Mouse (Mus musculus): ENCODE data around the gene Ppp6r2.

The Ppp6r2 gene

GRCm38 (mm10) chr15:89264485-89264884 is 53.1 kb downstream of the Ppp6r2 start:
- DNase-seq: no peak

GRCm38 (mm10) chr15:89275497-89275896 is 64.1 kb downstream of the Ppp6r2 start:
- DNase-seq: no peak

- DNase-seq: no peak
Observed at GRCm38 (mm10) chr15:89277366-89277765, 66.0 kb downstream of the Ppp6r2 start.

- DNase-seq: no peak
Observed at GRCm38 (mm10) chr15:89282546-89282945, 71.2 kb downstream of the Ppp6r2 start.

GRCm38 (mm10) chr15:89284094-89284493 is 72.7 kb downstream of the Ppp6r2 start:
- DNase-seq: no peak

- no peak for DNase-seq
Observed at GRCm38 (mm10) chr15:89285004-89285403, 73.7 kb downstream of the Ppp6r2 start.

- no peak for DNase-seq
Observed at GRCm38 (mm10) chr15:89285478-89285877, 74.1 kb downstream of the Ppp6r2 start.

- no peak for DNase-seq
Observed at GRCm38 (mm10) chr15:89286114-89286513, 74.8 kb downstream of the Ppp6r2 start.

GRCm38 (mm10) chr15:89286582-89286981 is 75.2 kb downstream of the Ppp6r2 start:
- DNase-seq: no peak

- no peak for DNase-seq
Observed at GRCm38 (mm10) chr15:89288227-89288767, 76.9 kb downstream of the Ppp6r2 start.

GRCm38 (mm10) chr15:89289455-89289854 is 78.1 kb downstream of the Ppp6r2 start:
- DNase-seq: no peak

- no peak for DNase-seq
Observed at GRCm38 (mm10) chr15:89291521-89291920, 80.2 kb downstream of the Ppp6r2 start.

GRCm38 (mm10) chr15:89292795-89293194 is 81.4 kb downstream of the Ppp6r2 start:
- DNase-seq: no peak

- no peak for DNase-seq
Observed at GRCm38 (mm10) chr15:89293778-89294177, 82.4 kb downstream of the Ppp6r2 start.

GRCm38 (mm10) chr15:89295580-89296165 is 84.3 kb downstream of the Ppp6r2 start:
- no peak for DNase-seq

- peak in 1 of 2 experiments; percentile 31 for DNase-seq
Observed at GRCm38 (mm10) chr15:89296465-89296864, 85.1 kb downstream of the Ppp6r2 start.

- no peak for DNase-seq
Observed at GRCm38 (mm10) chr15:89297695-89298094, 86.3 kb downstream of the Ppp6r2 start.

GRCm38 (mm10) chr15:89300180-89300579 is 88.8 kb downstream of the Ppp6r2 start:
- DNase-seq: no peak

- no peak for DNase-seq
Observed at GRCm38 (mm10) chr15:89300600-89300999, 89.2 kb downstream of the Ppp6r2 start.

- no peak for DNase-seq
Observed at GRCm38 (mm10) chr15:89305966-89306365, 94.6 kb downstream of the Ppp6r2 start.

GRCm38 (mm10) chr15:89307461-89307860 is 96.1 kb downstream of the Ppp6r2 start:
- DNase-seq: no peak

GRCm38 (mm10) chr15:89308406-89309139 is 97.2 kb downstream of the Ppp6r2 start:
- no peak for DNase-seq

- DNase-seq: peak; percentile 32 to 57
Observed at GRCm38 (mm10) chr15:89309962-89310498, 98.7 kb downstream of the Ppp6r2 start.

GRCm38 (mm10) chr15:89313359-89313758 is 102.0 kb downstream of the Ppp6r2 start:
- no peak for DNase-seq

Measured in lung, postnatal 4 days (tissue).